Mouse (Mus musculus): ENCODE data around the gene Chrna5. TPM values are rescaled to one million over a fixed set of nuclear protein-coding genes. Genes with fewer than 3 reads are reported as not detected.

Chrna5 gene
- polyA plus RNA-seq, 1 experiment = 2.9 TPM

- no peaks in the 10 kb centered on the region; the same call in 1 of the 2 replicates for H3K4me1 ChIP-seq (ENCODE audit: control insufficient read depth, insufficient read depth, low read length)
- TF ChIP-seq CTCF (IDR thresholded peaks at IDR 0.05; ENCODE audit: extremely low read depth, insufficient read depth, low read length) = no peak
- TF ChIP-seq POLR2A (IDR thresholded peaks at IDR 0.05; ENCODE audit: extremely low read depth, insufficient read depth, low read length) = no peak
- H3K27ac ChIP-seq (ENCODE audit: insufficient read depth, low read length) = no peak overlapping the region
- H3K4me3 ChIP-seq (ENCODE audit: insufficient read depth, low read length) = no peak overlapping the region
Measured at GRCm38 (mm10) chr9:55039983-55040382, 59.3 kb downstream of the Chrna5 start.

- Histone ChIP-seq H3K4me1 (ENCODE audit: control insufficient read depth, insufficient read depth, low read length) (no peaks in the 10 kb centered on the region; the same call in 1 of the 2 replicates), H3K27ac (ENCODE audit: insufficient read depth, low read length) (no peak overlapping the region)
Measured at GRCm38 (mm10) chr9:55041389-55041788, 60.7 kb downstream of the Chrna5 start.

GRCm38 (mm10) chr9:55043688-55044087 is 63.0 kb downstream of the Chrna5 start:
- TF ChIP-seq CTCF (IDR thresholded peaks at IDR 0.05; ENCODE audit: extremely low read depth, insufficient read depth, low read length) (no peak), POLR2A (IDR thresholded peaks at IDR 0.05; ENCODE audit: extremely low read depth, insufficient read depth, low read length) (no peak)
- Histone ChIP-seq H3K4me1 (ENCODE audit: control insufficient read depth, insufficient read depth, low read length) (no peaks in the 10 kb centered on the region; the same call in 1 of the 2 replicates), H3K27ac (ENCODE audit: insufficient read depth, low read length) (no peak overlapping the region), H3K4me3 (ENCODE audit: insufficient read depth, low read length) (no peak overlapping the region)

More at GRCm38 (mm10) chr9:55041389-55041788, 60.7 kb downstream of the Chrna5 start:
- no peak overlapping the region for H3K4me3 ChIP-seq (ENCODE audit: insufficient read depth, low read length)
- no peak for TF ChIP-seq CTCF (IDR thresholded peaks at IDR 0.05; ENCODE audit: extremely low read depth, insufficient read depth, low read length)
- no peak for TF ChIP-seq POLR2A (IDR thresholded peaks at IDR 0.05; ENCODE audit: extremely low read depth, insufficient read depth, low read length)

GRCm38 (mm10) chr9:55045001-55045400 is 64.3 kb downstream of the Chrna5 start:
- TF ChIP-seq POLR2A (IDR thresholded peaks at IDR 0.05; ENCODE audit: extremely low read depth, insufficient read depth, low read length) (no peak), CTCF (IDR thresholded peaks at IDR 0.05; ENCODE audit: extremely low read depth, insufficient read depth, low read length) (no peak)
- H3K4me1 ChIP-seq (ENCODE audit: control insufficient read depth, insufficient read depth, low read length) = no peaks in the 10 kb centered on the region
- H3K27ac ChIP-seq (ENCODE audit: insufficient read depth, low read length) = no peak overlapping the region
- H3K4me3 ChIP-seq (ENCODE audit: insufficient read depth, low read length) = no peak overlapping the region

- Histone ChIP-seq H3K27ac (ENCODE audit: insufficient read depth, low read length) (no peak overlapping the region), H3K4me3 (ENCODE audit: insufficient read depth, low read length) (no peak overlapping the region), H3K4me1 (ENCODE audit: control insufficient read depth, insufficient read depth, low read length) (no peaks in the 10 kb centered on the region)
- TF ChIP-seq POLR2A (IDR thresholded peaks at IDR 0.05; ENCODE audit: extremely low read depth, insufficient read depth, low read length) = no peak
- TF ChIP-seq CTCF (IDR thresholded peaks at IDR 0.05; ENCODE audit: extremely low read depth, insufficient read depth, low read length) = no peak
Measured at GRCm38 (mm10) chr9:55046764-55047163, 66.1 kb downstream of the Chrna5 start.

GRCm38 (mm10) chr9:55048211-55048880 is 67.7 kb downstream of the Chrna5 start, which contains the start of gene Chrnb4:
Chrnb4 (minus strand) TSS chr9:55048779.
- TF ChIP-seq POLR2A (IDR thresholded peaks at IDR 0.05; ENCODE audit: extremely low read depth, insufficient read depth, low read length) (no peak), CTCF (IDR thresholded peaks at IDR 0.05; ENCODE audit: extremely low read depth, insufficient read depth, low read length) (no peak)
- Histone ChIP-seq H3K4me3 (ENCODE audit: insufficient read depth, low read length) (peak within 1 kb of the TSS; percentile 12; the same call in 1 of the 2 replicates), H3K4me1 (ENCODE audit: control insufficient read depth, insufficient read depth, low read length) (no peaks in the 10 kb centered on the region), H3K27ac (ENCODE audit: insufficient read depth, low read length) (no peak within 1 kb of the TSS)

- no peaks in the 10 kb centered on the region for H3K4me1 ChIP-seq (ENCODE audit: control insufficient read depth, insufficient read depth, low read length)
- no peak for TF ChIP-seq POLR2A (IDR thresholded peaks at IDR 0.05; ENCODE audit: extremely low read depth, insufficient read depth, low read length)
- no peak for TF ChIP-seq CTCF (IDR thresholded peaks at IDR 0.05; ENCODE audit: extremely low read depth, insufficient read depth, low read length)
- no peak overlapping the region for H3K27ac ChIP-seq (ENCODE audit: insufficient read depth, low read length)
- H3K4me3 ChIP-seq (ENCODE audit: insufficient read depth, low read length) = no peak overlapping the region
Measured at GRCm38 (mm10) chr9:55055386-55055930, 74.8 kb downstream of the Chrna5 start.

Other genes with a start within 250 kb of the Chrna5 start
- gene Wdr61, start 246.4 kb upstream of the Chrna5 start, polyA plus RNA-seq (2012; rRNA removed) = 61.2 and 62.6 TPM in 2 replicates
- gene Crabp1, start 216.1 kb upstream of the Chrna5 start, polyA plus RNA-seq (2012; rRNA removed) = 0.72 and 3.4 TPM in 2 replicates
- gene Ireb2, start 117.1 kb upstream of the Chrna5 start, polyA plus RNA-seq (2012; rRNA removed) = 22.6 and 23.2 TPM in 2 replicates
- 1.1 and 1.2 TPM in 2 replicates for gene Hykk, start 63.6 kb upstream of the Chrna5 start, polyA plus RNA-seq (2012; rRNA removed)
- 140 and 144 TPM in 2 replicates for gene Psma4, start 30.1 kb upstream of the Chrna5 start, polyA plus RNA-seq (2012; rRNA removed)
- gene AY074887, start 29.9 kb upstream of the Chrna5 start, polyA plus RNA-seq (2012; rRNA removed) = 0.19 TPM in 1 of 2 replicates, not detected in the other
- 0.26 and 0.44 TPM in 2 replicates for gene Chrna3, start 45.7 kb downstream of the Chrna5 start, polyA plus RNA-seq (2012; rRNA removed)
- 0.08 and 0.13 TPM in 2 replicates for gene Chrnb4, start 67.9 kb downstream of the Chrna5 start, polyA plus RNA-seq (2012; rRNA removed)
- 40.8 and 44.8 TPM in 2 replicates for gene Ube2q2, start 168.0 kb downstream of the Chrna5 start, polyA plus RNA-seq (2012; rRNA removed)
- gene Fbxo22, start 228.0 kb downstream of the Chrna5 start, polyA plus RNA-seq (2012; rRNA removed) = 33.1 and 34.8 TPM in 2 replicates

Data from cortical plate, adult 2 months (tissue).